Mouse (Mus musculus): Measurements from ENCODE around the gene Akr1c19. TPM values are rescaled to one million over a fixed set of nuclear protein-coding genes. Genes with fewer than 3 reads are reported as not detected.

Gene Akr1c19
- polyA plus RNA-seq, 2 experiments = 0.39 to 0.40 TPM

GRCm38 (mm10) chr13:4279284-4279683, 50.8 kb downstream of the Akr1c19 start, which contains the start of gene Akr1c12:
Gene Akr1c12, minus strand, starts transcription at chr13:4279433.
- no peak within 1 kb of the TSS for H3K4me2 ChIP-seq (replicated peaks; ENCODE audit: low read depth, low read length, severe bottlenecking)
- DNase-seq (ENCODE audit: low spot score) (no peak), ATAC-seq (ENCODE audit: low FRiP score, low read depth) (no peak)
- no peaks in the 10 kb centered on the region for H3K4me1 ChIP-seq (ENCODE audit: control insufficient read depth, insufficient read depth, low read length)
- no peak within 1 kb of the TSS for H3K4me3 ChIP-seq (replicated peaks; ENCODE audit: low read length)
- H3K9ac ChIP-seq (ENCODE audit: low read depth, low read length, severe bottlenecking) = no peak within 1 kb of the TSS
- no peaks in the 10 kb centered on the region for H3K27me3 ChIP-seq (ENCODE audit: control insufficient read depth, insufficient read depth, low read length)
- WGBS = 57% methylated on average over 4 of the region's 4 CpGs
- H3K36me3 ChIP-seq (ENCODE audit: control insufficient read depth, insufficient read depth, low read length) = no peaks in the 10 kb centered on the region
- no peaks in the 10 kb centered on the region for H3K9me3 ChIP-seq (ENCODE audit: control insufficient read depth, low read length)
- TF ChIP-seq POLR2A (IDR thresholded peaks at IDR 0.05; ENCODE audit: borderline replicate concordance, extremely low read depth, insufficient read depth, insufficient read length) = no peak
- H3K27ac ChIP-seq (replicated peaks; ENCODE audit: low read depth, low read length) = no peak within 1 kb of the TSS

GRCm38 (mm10) chr13:4281471-4282412, 53.2 kb downstream of the Akr1c19 start:
- Histone ChIP-seq H3K27me3 (ENCODE audit: control insufficient read depth, insufficient read depth, low read length) (no peaks in the 10 kb centered on the region), H3K36me3 (ENCODE audit: control insufficient read depth, insufficient read depth, low read length) (no peaks in the 10 kb centered on the region), H3K9me3 (ENCODE audit: control insufficient read depth, low read length) (no peaks in the 10 kb centered on the region), H3K9ac (ENCODE audit: low read depth, low read length, severe bottlenecking) (no peak overlapping the region), H3K27ac (replicated peaks; ENCODE audit: low read depth, low read length) (no peak overlapping the region), H3K4me2 (replicated peaks; ENCODE audit: low read depth, low read length, severe bottlenecking) (no peak overlapping the region), H3K4me3 (replicated peaks; ENCODE audit: low read length) (no peak overlapping the region), H3K4me1 (ENCODE audit: control insufficient read depth, insufficient read depth, low read length) (no peaks in the 10 kb centered on the region)
- no peak for TF ChIP-seq POLR2A (IDR thresholded peaks at IDR 0.05; ENCODE audit: borderline replicate concordance, extremely low read depth, insufficient read depth, insufficient read length)
- 37% methylated on average over 7 of the region's 7 CpGs for WGBS
- ATAC-seq (ENCODE audit: low FRiP score, low read depth) (no peak), DNase-seq (ENCODE audit: low spot score) (peak; percentile 23)

- Histone ChIP-seq H3K4me1 (ENCODE audit: control insufficient read depth, insufficient read depth, low read length) (no peaks in the 10 kb centered on the region), H3K9me3 (ENCODE audit: control insufficient read depth, low read length) (no peaks in the 10 kb centered on the region), H3K4me2 (replicated peaks; ENCODE audit: low read depth, low read length, severe bottlenecking) (no peak overlapping the region), H3K27me3 (ENCODE audit: control insufficient read depth, insufficient read depth, low read length) (no peaks in the 10 kb centered on the region), H3K9ac (ENCODE audit: low read depth, low read length, severe bottlenecking) (no peak overlapping the region), H3K27ac (replicated peaks; ENCODE audit: low read depth, low read length) (no peak overlapping the region), H3K36me3 (ENCODE audit: control insufficient read depth, insufficient read depth, low read length) (no peaks in the 10 kb centered on the region), H3K4me3 (replicated peaks; ENCODE audit: low read length) (no peak overlapping the region)
- TF ChIP-seq POLR2A (IDR thresholded peaks at IDR 0.05; ENCODE audit: borderline replicate concordance, extremely low read depth, insufficient read depth, insufficient read length) = no peak
- 89% methylated on average over 4 of the region's 4 CpGs for WGBS
- no peak for DNase-seq (ENCODE audit: low spot score)
- ATAC-seq (ENCODE audit: low FRiP score, low read depth) = no peak
These were observed 68.5 kb downstream of the Akr1c19 start for GRCm38 (mm10) chr13:4296991-4297390.

Other genes with a start within 250 kb of the Akr1c19 start
- gene Akr1c14, start 179.7 kb upstream of the Akr1c19 start, polyA plus RNA-seq (2012; rRNA removed) = 0.69 and 1.2 TPM in 2 replicates
- 1.2 and 1.3 TPM in 2 replicates for gene Akr1c14, start 179.7 kb upstream of the Akr1c19 start, polyA plus RNA-seq (2014; fragmentation: Nextera tagmentation; extraction: Ambion mirVana)
- 0.05 and 0.10 TPM in 2 replicates for gene Akr1c18, start 78.0 kb upstream of the Akr1c19 start, polyA plus RNA-seq (2012; rRNA removed)
- not detected in 2 replicates for gene Akr1c18, start 78.0 kb upstream of the Akr1c19 start, polyA plus RNA-seq (2014; fragmentation: Nextera tagmentation; extraction: Ambion mirVana)
- gene Akr1c13, start 37.5 kb upstream of the Akr1c19 start, polyA plus RNA-seq (2012; rRNA removed) = 0.31 and 0.70 TPM in 2 replicates
- 1.5 and 2.1 TPM in 2 replicates for gene Akr1c13, start 37.5 kb upstream of the Akr1c19 start, polyA plus RNA-seq (2014; fragmentation: Nextera tagmentation; extraction: Ambion mirVana)
- gene Akr1c12, start 50.7 kb downstream of the Akr1c19 start, polyA plus RNA-seq (2012; rRNA removed) = 0.06 TPM in 1 of 2 replicates, not detected in the other
- not detected in 2 replicates for gene Akr1c12, start 50.7 kb downstream of the Akr1c19 start, polyA plus RNA-seq (2014; fragmentation: Nextera tagmentation; extraction: Ambion mirVana)
- not detected in 2 replicates for gene Akr1c6, start 205.6 kb downstream of the Akr1c19 start, polyA plus RNA-seq (2012; rRNA removed)
- not detected in 2 replicates for gene Akr1c6, start 205.6 kb downstream of the Akr1c19 start, polyA plus RNA-seq (2014; fragmentation: Nextera tagmentation; extraction: Ambion mirVana)

Measured in limb, embryonic 14.5 days (tissue).